Mouse (Mus musculus): ENCODE results near the gene Wdr46. TPM values are rescaled to one million over a fixed set of nuclear protein-coding genes. Genes with fewer than 3 reads are reported as not detected.

Gene Wdr46
- polyA plus RNA-seq, 1 experiment from 2014 or later: 17.1 TPM

DNA sequence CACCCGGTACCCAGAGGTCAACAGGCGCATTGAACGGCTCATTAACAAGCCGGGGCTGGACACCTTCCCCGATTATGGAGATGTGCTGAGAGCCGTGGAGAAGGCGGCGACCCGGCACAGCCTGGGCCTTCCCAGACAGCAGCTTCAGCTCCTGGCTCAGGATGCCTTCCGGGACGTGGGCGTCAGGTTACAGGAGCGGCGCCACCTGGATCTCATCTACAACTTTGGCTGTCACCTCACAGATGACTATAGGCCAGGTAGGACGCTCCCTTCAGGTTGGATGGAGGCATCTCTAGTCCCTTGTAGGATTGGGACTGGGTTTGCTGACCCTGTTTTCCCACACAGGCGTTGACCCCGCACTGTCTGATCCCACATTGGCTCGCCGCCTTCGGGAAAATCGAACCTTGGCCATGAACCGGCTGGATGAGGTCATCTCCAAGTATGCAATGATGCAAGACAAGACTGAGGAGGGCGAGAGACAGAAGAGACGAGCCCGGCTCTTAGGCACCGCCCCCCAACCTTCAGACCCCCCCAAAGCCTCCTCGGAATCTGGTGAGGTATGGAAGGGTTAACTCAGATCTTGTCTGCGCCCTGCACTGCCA is 28.5 kb upstream of the Wdr46 start:
- Histone ChIP-seq H3K9ac (ENCODE audit: low read length) (no peak overlapping the region), H3K27me3 (ENCODE audit: control insufficient read depth, insufficient read depth, low read length) (no peaks in the 10 kb centered on the region), H3K4me1 (replicated peaks; ENCODE audit: control insufficient read depth, insufficient read depth) (peaks cover 3% of the 10 kb centered on the region; the same call in 1 of the 2 replicates), H3K9me3 (ENCODE audit: control insufficient read depth, low read length) (no peaks in the 10 kb centered on the region), H3K4me3 (ENCODE audit: low read depth, low read length) (no peak overlapping the region), H3K27ac (replicated peaks) (no peak overlapping the region), H3K4me2 (replicated peaks; ENCODE audit: low read depth) (no peak overlapping the region), H3K36me3 (ENCODE audit: control insufficient read depth, insufficient read depth, low read length) (peaks cover 20% of the 10 kb centered on the region)
- 83% methylated on average over 28 of the region's 28 CpGs for WGBS
- DNase-seq (ENCODE audit: low spot score) (no peak), ATAC-seq (ENCODE audit: low FRiP score, low TSS enrichment) (no peak)
- no peak for TF ChIP-seq EP300 (optimal IDR thresholded peaks at IDR 0.05)
- TF ChIP-seq CTCF (IDR thresholded peaks at IDR 0.05; ENCODE audit: low read depth): no peak

GRCm38 (mm10) chr17:33913264-33913663 is 27.2 kb upstream of the Wdr46 start:
- WGBS: 91% methylated on average over 10 of the region's 10 CpGs
- peaks cover 20% of the 10 kb centered on the region for H3K36me3 ChIP-seq (ENCODE audit: control insufficient read depth, insufficient read depth, low read length)

DNA sequence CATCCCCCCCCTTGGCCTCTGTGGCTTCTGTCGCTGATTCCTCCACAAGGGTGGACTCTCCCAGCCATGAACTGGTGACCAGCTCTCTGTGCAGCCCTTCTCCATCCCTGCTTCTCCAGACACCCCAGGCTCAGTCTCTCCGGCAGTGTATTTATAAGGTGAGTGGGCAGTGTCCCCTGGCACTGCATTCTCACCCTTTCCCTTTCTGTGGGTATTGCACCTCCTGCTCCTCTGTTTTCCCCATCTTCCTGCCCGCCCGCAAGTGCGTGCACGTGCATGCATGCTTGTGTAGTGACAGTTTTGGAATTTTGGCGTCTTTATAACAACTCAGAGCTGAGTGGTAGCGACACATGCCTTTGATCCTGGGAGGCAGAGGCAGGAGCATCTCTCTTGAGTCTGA is 26.6 kb upstream of the Wdr46 start:
- no peak for TF ChIP-seq CTCF (IDR thresholded peaks at IDR 0.05; ENCODE audit: low read depth)
- no peak for TF ChIP-seq EP300 (optimal IDR thresholded peaks at IDR 0.05)
- no peak overlapping the region for H3K27ac ChIP-seq (replicated peaks)
- H3K9me3 ChIP-seq (ENCODE audit: control insufficient read depth, low read length): no peaks in the 10 kb centered on the region
- ATAC-seq (ENCODE audit: low FRiP score, low TSS enrichment): no peak
- no peak overlapping the region for H3K4me3 ChIP-seq (ENCODE audit: low read depth, low read length)
- H3K4me2 ChIP-seq (replicated peaks; ENCODE audit: low read depth): no peak overlapping the region
- H3K4me1 ChIP-seq (replicated peaks; ENCODE audit: control insufficient read depth, insufficient read depth): peaks cover 3% of the 10 kb centered on the region; the same call in 1 of the 2 replicates
- no peak for DNase-seq (ENCODE audit: low spot score)
- H3K27me3 ChIP-seq (ENCODE audit: control insufficient read depth, insufficient read depth, low read length): no peaks in the 10 kb centered on the region
- 95% methylated on average over 8 of the region's 8 CpGs for WGBS
- no peak overlapping the region for H3K9ac ChIP-seq (ENCODE audit: low read length)
- peaks cover 20% of the 10 kb centered on the region for H3K36me3 ChIP-seq (ENCODE audit: control insufficient read depth, insufficient read depth, low read length)

More at GRCm38 (mm10) chr17:33913264-33913663, 27.2 kb upstream of the Wdr46 start:
- Histone ChIP-seq H3K27ac (replicated peaks) (no peak overlapping the region), H3K9me3 (ENCODE audit: control insufficient read depth, low read length) (no peaks in the 10 kb centered on the region), H3K4me3 (ENCODE audit: low read depth, low read length) (no peak overlapping the region), H3K9ac (ENCODE audit: low read length) (no peak overlapping the region), H3K27me3 (ENCODE audit: control insufficient read depth, insufficient read depth, low read length) (no peaks in the 10 kb centered on the region), H3K4me1 (replicated peaks; ENCODE audit: control insufficient read depth, insufficient read depth) (peaks cover 3% of the 10 kb centered on the region; the same call in 1 of the 2 replicates), H3K4me2 (replicated peaks; ENCODE audit: low read depth) (no peak overlapping the region)
- no peak for TF ChIP-seq CTCF (IDR thresholded peaks at IDR 0.05; ENCODE audit: low read depth)
- TF ChIP-seq EP300 (optimal IDR thresholded peaks at IDR 0.05): no peak
- ATAC-seq (ENCODE audit: low FRiP score, low TSS enrichment): no peak
- no peak for DNase-seq (ENCODE audit: low spot score)

- no peaks in the 10 kb centered on the region for H3K27me3 ChIP-seq (ENCODE audit: control insufficient read depth, insufficient read depth, low read length)
- H3K4me3 ChIP-seq (ENCODE audit: low read depth, low read length): no peak overlapping the region
- H3K27ac ChIP-seq (replicated peaks): no peak overlapping the region
- TF ChIP-seq CTCF (IDR thresholded peaks at IDR 0.05; ENCODE audit: low read depth): peak; percentile 55
- no peak for TF ChIP-seq EP300 (optimal IDR thresholded peaks at IDR 0.05)
- no peaks in the 10 kb centered on the region for H3K9me3 ChIP-seq (ENCODE audit: control insufficient read depth, low read length)
- H3K36me3 ChIP-seq (ENCODE audit: control insufficient read depth, insufficient read depth, low read length): peaks cover 20% of the 10 kb centered on the region
- 71% methylated on average over 13 of the region's 13 CpGs for WGBS
- ATAC-seq (ENCODE audit: low FRiP score, low TSS enrichment) (no peak), DNase-seq (ENCODE audit: low spot score) (no peak)
- H3K9ac ChIP-seq (ENCODE audit: low read length): no peak overlapping the region
- peaks cover 3% of the 10 kb centered on the region; the same call in 1 of the 2 replicates for H3K4me1 ChIP-seq (replicated peaks; ENCODE audit: control insufficient read depth, insufficient read depth)
- H3K4me2 ChIP-seq (replicated peaks; ENCODE audit: low read depth): peak overlapping the region; percentile 27; the same call in 1 of the 2 replicates
Observed at GRCm38 (mm10) chr17:33914969-33915391, 25.5 kb upstream of the Wdr46 start.

DNA sequence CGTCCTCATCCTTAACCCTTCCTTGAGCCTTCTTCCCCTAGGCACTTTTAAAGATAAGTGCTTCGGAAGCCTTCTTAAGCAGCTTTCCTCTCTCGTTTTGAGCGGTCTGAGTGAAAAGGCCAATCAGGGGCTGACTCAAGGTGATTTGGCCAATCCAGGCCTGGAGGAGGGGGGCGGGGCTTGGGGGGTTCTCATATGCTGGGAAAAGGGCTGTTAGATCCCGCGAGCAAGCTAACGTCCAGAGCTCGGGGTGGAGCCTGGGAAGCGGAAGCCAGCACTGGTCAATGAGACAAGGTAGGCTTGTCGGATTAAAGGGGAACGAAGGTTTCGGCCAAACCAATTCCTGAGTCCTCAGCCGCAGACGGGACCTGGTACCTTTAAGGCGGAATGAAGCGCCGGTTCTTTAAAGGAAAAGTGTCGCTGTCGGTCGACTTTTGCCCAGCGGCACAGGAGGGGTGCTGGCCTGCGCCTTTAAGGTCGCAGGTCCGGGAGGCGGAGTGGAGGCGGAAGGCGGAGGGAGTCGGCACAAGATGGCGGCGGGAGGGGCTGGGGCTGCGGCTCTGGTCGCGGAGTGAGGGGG is 24.7 kb upstream of the Wdr46 start, which contains the start of the genes Tapbp and Zbtb22:
Gene Tapbp (plus strand): TSS at position 229 of the 580 bp plus-strand sequence.
Gene Zbtb22 (plus strand): TSS at position 234 of the 580 bp plus-strand sequence.
- ATAC-seq (ENCODE audit: low FRiP score, low TSS enrichment): peak; percentile 93
- DNase-seq (ENCODE audit: low spot score): peak; percentile 99
- TF ChIP-seq EP300 (optimal IDR thresholded peaks at IDR 0.05) (peak; percentile 85), CTCF (IDR thresholded peaks at IDR 0.05; ENCODE audit: low read depth) (no peak)
- no peaks in the 10 kb centered on the region for H3K27me3 ChIP-seq (ENCODE audit: control insufficient read depth, insufficient read depth, low read length)
- H3K36me3 ChIP-seq (ENCODE audit: control insufficient read depth, insufficient read depth, low read length): peaks cover 20% of the 10 kb centered on the region
- WGBS: under 1% methylated on average over 31 of the region's 34 CpGs
- peak within 1 kb of the TSS; percentile 71 for H3K9ac ChIP-seq (ENCODE audit: low read length)
- no peaks in the 10 kb centered on the region for H3K9me3 ChIP-seq (ENCODE audit: control insufficient read depth, low read length)
- H3K27ac ChIP-seq (replicated peaks): peak within 1 kb of the TSS; percentile 81
- peak within 1 kb of the TSS; percentile 58 for H3K4me3 ChIP-seq (ENCODE audit: low read depth, low read length)
- H3K4me1 ChIP-seq (replicated peaks; ENCODE audit: control insufficient read depth, insufficient read depth): no peaks in the 10 kb centered on the region
- H3K4me2 ChIP-seq (replicated peaks; ENCODE audit: low read depth): peak within 1 kb of the TSS; percentile 77

DNA sequence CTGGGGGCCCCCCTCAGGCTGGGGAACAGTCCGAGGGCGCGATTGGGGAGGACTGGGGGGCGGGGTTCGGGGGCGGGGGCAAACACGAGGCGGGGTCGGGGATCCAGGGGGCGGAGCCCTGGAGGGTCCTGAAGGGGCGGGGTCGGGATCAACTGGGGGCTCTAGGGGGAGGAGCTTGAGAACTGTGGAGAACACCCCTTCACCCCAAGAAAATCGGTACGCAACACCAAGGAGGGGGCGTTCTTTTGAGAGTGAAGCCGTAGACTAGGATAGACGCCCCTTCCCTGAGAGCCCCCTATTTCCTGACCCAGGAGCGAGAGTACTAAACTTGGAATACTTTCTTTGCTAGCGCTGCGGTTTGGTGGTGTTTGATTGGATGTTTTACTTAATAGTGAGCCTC is 24.2 kb upstream of the Wdr46 start:
- no peak for DNase-seq (ENCODE audit: low spot score)
- Histone ChIP-seq H3K36me3 (ENCODE audit: control insufficient read depth, insufficient read depth, low read length) (peaks cover 20% of the 10 kb centered on the region), H3K4me2 (replicated peaks; ENCODE audit: low read depth) (peak overlapping the region; percentile 77), H3K27ac (replicated peaks) (peak overlapping the region; percentile 81), H3K4me3 (ENCODE audit: low read depth, low read length) (peak overlapping the region; percentile 58), H3K9ac (ENCODE audit: low read length) (peak overlapping the region; percentile 71), H3K9me3 (ENCODE audit: control insufficient read depth, low read length) (no peaks in the 10 kb centered on the region), H3K4me1 (replicated peaks; ENCODE audit: control insufficient read depth, insufficient read depth) (no peaks in the 10 kb centered on the region), H3K27me3 (ENCODE audit: control insufficient read depth, insufficient read depth, low read length) (no peaks in the 10 kb centered on the region)
- no peak for ATAC-seq (ENCODE audit: low FRiP score, low TSS enrichment)
- under 1% methylated on average over 18 of the region's 20 CpGs for WGBS
- TF ChIP-seq EP300 (optimal IDR thresholded peaks at IDR 0.05) (no peak), CTCF (IDR thresholded peaks at IDR 0.05; ENCODE audit: low read depth) (no peak)

All from stomach, postnatal 0 days (tissue).